Mouse (Mus musculus) liver, embryonic 12.5 days (tissue): Measurements from ENCODE around the gene Itpa. TPM values are rescaled to one million over a fixed set of nuclear protein-coding genes. Genes with fewer than 3 reads are reported as not detected.
A peak's percentile ranks its signal among the peaks of the same experiment; 100 is the strongest.

ENCODE experiments used
- ATAC-seq: fragments of 200-750 bp; cut with Nextera tagmentation; 2 replicates; pipeline ENCODE4 v1.8.0; 2017; ENCODE audit warnings: moderate number of reproducible peaks, mild to moderate bottlenecking, moderate library complexity
- H3K27ac ChIP-seq: fragments of 300-500 bp; sonication (generic); 2 replicates; pipeline ENCODE4 v1.5.1; 2016; ENCODE audit warnings: mild to moderate bottlenecking
- H3K27me3 ChIP-seq: fragments of 300-500 bp; sonication (generic); replicated peaks from 2 replicates; pipeline ENCODE4 v1.6.1; 2016; ENCODE audit warnings: mild to moderate bottlenecking, moderate library complexity
- H3K36me3 ChIP-seq: fragments of 300-500 bp; sonication (generic); 2 replicates; pipeline ENCODE4 v1.6.1; 2016; ENCODE audit warnings: mild to moderate bottlenecking, moderate library complexity
- H3K4me1 ChIP-seq: fragments of 300-500 bp; sonication (generic); 2 replicates; pipeline ENCODE4 v1.6.1; 2016
- H3K4me2 ChIP-seq: fragments of 300-500 bp; sonication (generic); 2 replicates; pipeline ENCODE4 v1.6.1; 2016; ENCODE audit warnings: mild to moderate bottlenecking, moderate library complexity
- H3K4me3 ChIP-seq: fragments of 300-500 bp; sonication (generic); 2 replicates; pipeline ENCODE4 v1.5.1; 2016; ENCODE audit warnings: mild to moderate bottlenecking, moderate library complexity
- H3K9ac ChIP-seq: fragments of 300-500 bp; sonication (generic); 2 replicates; pipeline ENCODE4 v1.6.1; 2016; ENCODE audit warnings: mild to moderate bottlenecking, moderate library complexity
- H3K9me3 ChIP-seq: fragments of 300-500 bp; sonication (generic); replicated peaks from 2 replicates; pipeline ENCODE4 v1.6.1; 2016; ENCODE audit warnings: mild to moderate bottlenecking, moderate library complexity
- WGBS: fragments of 180-500 bp; shearing (Covaris S2); methylation state at CpG from one replicate; pipeline ENCODE4 v1.1.7; 2016; ENCODE audit not compliant: insufficient replicate concordance; 5-methylcytosine and 5-hydroxymethylcytosine counted together
- polyA plus RNA-seq: library from polyadenylated mRNA; unstranded; fragments of >200 nt; fragmentation: Nextera tagmentation; extraction: Ambion mirVana; gene quantifications from 2 replicates; pipeline ENCODE4 v1.2.1, GENCODE M21; 2016

Gene Itpa
- polyA plus RNA-seq, 1 experiment from 2014 or later = 75.2 TPM

DNA sequence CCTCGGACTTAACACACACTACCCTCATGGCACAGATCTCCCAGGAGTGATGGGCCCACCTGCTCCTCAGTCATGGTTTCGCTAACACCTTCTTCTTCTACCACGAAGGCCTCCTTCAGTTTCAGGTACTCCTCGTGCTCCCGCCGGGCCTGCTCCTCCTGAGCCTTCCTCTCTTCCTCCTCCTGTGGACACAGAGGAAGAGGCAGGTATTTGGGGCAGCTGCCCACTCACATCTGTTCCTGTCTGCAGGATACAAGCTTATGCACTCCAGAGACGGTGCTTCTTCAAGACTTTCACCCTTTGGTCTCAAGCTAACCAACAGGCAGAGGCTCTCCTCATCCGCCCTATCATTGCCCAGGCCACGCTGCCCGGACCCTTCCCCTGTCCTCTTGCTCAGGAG, 8.9 kb upstream of the Itpa start:
- no peak overlapping the region for H3K9ac ChIP-seq
- no peak for ATAC-seq
- no peak overlapping the region for H3K4me2 ChIP-seq
- no peaks in the 10 kb centered on the region for H3K9me3 ChIP-seq
- H3K36me3 ChIP-seq = peaks cover 93% of the 10 kb centered on the region
- H3K4me1 ChIP-seq = peaks cover 59% of the 10 kb centered on the region
- H3K27me3 ChIP-seq = no peaks in the 10 kb centered on the region
- 93% methylated on average over 10 of the region's 10 CpGs for WGBS
- H3K4me3 ChIP-seq = no peak overlapping the region
- H3K27ac ChIP-seq = peak overlapping the region; percentile 11; the same call in 1 of the 2 replicates

DNA sequence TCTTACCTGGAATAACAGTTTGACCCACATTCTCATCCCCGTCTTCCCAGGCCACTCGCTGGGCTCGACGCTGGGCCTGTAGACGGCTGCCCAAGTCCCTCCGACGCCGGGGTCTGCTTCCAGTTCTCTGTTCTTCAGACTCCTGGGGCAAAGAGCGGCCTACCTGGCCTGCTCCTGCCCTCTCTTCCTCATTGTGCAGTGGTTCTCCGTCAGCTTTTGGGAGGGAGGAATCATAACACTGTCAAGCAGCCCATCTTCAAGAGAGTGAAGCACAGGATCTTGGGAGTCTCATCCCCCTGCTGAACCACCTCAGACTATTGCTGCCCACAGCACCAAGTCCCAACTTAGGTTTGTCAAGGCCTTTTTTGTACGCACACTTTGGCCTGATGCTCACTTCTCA, 4.1 kb upstream of the Itpa start:
- no peak for ATAC-seq
- WGBS = 86% methylated on average over 11 of the region's 11 CpGs
- H3K4me1 ChIP-seq = peaks cover 43% of the 10 kb centered on the region
- H3K27ac ChIP-seq = peak overlapping the region; percentile 96
- H3K4me3 ChIP-seq = peak overlapping the region; percentile 65
- no peaks in the 10 kb centered on the region for H3K9me3 ChIP-seq
- no peaks in the 10 kb centered on the region for H3K27me3 ChIP-seq
- peak overlapping the region; percentile 82 for H3K9ac ChIP-seq
- H3K4me2 ChIP-seq = peak overlapping the region; percentile 86
- peaks cover 45% of the 10 kb centered on the region for H3K36me3 ChIP-seq

DNA sequence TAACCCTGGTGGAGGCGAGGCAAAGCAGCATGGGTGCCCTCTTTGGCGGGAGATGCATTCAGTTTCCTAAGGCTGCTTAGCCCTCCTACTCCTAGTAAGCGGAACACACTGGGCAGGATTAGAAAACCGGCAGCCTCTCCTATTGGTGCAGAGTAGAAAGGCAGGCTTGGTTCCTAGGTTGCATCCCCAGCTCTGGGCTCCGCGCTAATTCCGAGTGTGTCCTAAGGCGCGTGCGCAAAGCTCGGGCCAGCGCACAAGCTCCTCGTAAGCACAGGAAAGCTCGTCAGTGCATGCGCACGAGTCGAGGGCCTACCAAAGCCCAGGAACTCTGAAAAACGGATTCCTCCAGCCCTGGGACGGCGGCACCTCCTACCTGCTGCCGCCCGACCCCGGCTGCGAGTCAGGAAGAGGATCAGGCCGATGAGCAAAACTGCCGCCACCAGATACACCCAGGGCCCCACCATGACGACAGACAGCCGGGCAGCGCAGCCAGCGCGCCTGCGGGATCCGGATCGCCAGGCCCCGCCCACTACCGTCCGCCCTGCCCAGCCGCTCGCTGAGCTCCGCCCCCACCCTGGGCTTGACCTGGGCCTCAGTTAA, 3.2 kb upstream of the Itpa start, which contains the start of gene Ddrgk1:
Ddrgk1 (minus strand) TSS at position 558 of the 600 bp plus-strand sequence.
- ATAC-seq = peak; percentile 93
- peaks cover 52% of the 10 kb centered on the region for H3K4me1 ChIP-seq
- peak within 1 kb of the TSS; percentile 82 for H3K9ac ChIP-seq
- H3K4me3 ChIP-seq = peak within 1 kb of the TSS; percentile 65
- H3K4me2 ChIP-seq = peak within 1 kb of the TSS; percentile 86
- H3K36me3 ChIP-seq = peaks cover 37% of the 10 kb centered on the region
- WGBS = under 1% methylated on average over 40 of the region's 40 CpGs
- H3K9me3 ChIP-seq = no peaks in the 10 kb centered on the region
- H3K27ac ChIP-seq = peak within 1 kb of the TSS; percentile 96
- H3K27me3 ChIP-seq = no peaks in the 10 kb centered on the region

DNA sequence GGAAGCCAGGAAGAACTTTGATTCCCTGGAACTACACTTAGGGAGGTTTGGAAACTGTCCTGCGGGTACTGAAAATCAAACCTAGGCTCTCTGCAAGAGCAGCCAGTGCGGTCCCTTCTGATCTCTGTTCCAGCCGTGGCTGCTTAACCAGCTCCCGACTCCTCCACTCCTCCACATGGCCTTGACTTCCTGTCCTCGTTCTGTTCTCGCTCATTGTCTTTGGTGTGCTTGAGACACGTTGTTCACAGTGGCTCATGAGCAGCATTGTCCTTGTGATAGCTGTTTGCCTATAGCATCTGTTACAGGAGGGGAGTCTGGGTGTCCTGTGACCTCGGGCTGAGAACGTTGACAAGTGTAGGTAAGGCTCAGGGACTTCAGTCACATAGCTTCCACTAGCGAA, 9.8 kb downstream of the Itpa start:
- H3K4me3 ChIP-seq = no peak overlapping the region
- peaks cover 100% of the 10 kb centered on the region for H3K36me3 ChIP-seq
- H3K4me2 ChIP-seq = no peak overlapping the region
- no peak for ATAC-seq
- H3K4me1 ChIP-seq = no peaks in the 10 kb centered on the region
- no peaks in the 10 kb centered on the region for H3K9me3 ChIP-seq
- no peak overlapping the region for H3K9ac ChIP-seq
- 85% methylated on average over 10 of the region's 10 CpGs for WGBS
- H3K27ac ChIP-seq = no peak overlapping the region
- no peaks in the 10 kb centered on the region for H3K27me3 ChIP-seq

DNA sequence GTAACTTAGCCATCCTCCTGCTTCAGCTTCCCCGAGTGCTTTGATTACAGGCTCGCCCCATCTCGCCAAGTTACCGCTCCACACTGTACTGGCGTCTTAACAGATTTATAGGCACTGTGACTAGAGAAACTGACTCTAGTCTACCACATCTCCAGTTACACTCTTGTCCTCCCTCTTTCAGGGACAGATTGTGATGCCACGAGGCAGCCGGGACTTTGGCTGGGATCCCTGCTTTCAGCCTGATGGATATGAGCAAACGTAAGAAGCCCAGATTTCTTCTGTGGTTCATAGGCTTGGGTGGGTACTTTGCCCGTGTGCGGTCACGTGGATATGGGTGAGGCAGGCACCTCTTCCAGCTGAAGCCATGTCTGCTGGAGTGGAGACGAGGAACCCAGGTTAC, 11.7 kb downstream of the Itpa start:
- Histone ChIP-seq H3K4me1 (no peaks in the 10 kb centered on the region), H3K4me2 (no peak overlapping the region), H3K27me3 (no peaks in the 10 kb centered on the region), H3K36me3 (peaks cover 99% of the 10 kb centered on the region), H3K9ac (no peak overlapping the region), H3K4me3 (no peak overlapping the region), H3K9me3 (no peaks in the 10 kb centered on the region), H3K27ac (no peak overlapping the region)
- no peak for ATAC-seq
- WGBS = 92% methylated on average over 12 of the region's 12 CpGs

DNA sequence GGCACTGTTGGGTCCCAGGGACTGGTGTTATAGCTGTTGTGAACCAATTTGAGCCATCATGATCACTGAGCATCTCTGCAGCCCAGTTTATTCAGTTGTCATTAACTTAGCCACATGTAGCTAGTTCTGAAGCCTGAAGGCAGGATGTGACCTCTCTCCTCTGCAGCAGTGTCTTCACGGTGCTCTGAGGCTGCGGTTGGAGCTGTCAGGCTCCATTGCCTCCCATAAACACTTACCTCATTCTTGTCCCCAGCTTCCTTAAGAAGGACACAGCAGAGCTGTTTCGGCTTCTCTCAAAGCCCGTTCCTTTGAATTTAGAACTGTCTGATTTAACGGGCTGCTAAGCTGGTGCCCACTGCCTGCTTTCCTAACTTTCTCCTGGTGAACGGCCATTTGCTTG, 12.5 kb downstream of the Itpa start:
- peaks cover 95% of the 10 kb centered on the region for H3K36me3 ChIP-seq
- no peak overlapping the region for H3K4me2 ChIP-seq
- 84% methylated on average over 6 of the region's 6 CpGs for WGBS

DNA sequence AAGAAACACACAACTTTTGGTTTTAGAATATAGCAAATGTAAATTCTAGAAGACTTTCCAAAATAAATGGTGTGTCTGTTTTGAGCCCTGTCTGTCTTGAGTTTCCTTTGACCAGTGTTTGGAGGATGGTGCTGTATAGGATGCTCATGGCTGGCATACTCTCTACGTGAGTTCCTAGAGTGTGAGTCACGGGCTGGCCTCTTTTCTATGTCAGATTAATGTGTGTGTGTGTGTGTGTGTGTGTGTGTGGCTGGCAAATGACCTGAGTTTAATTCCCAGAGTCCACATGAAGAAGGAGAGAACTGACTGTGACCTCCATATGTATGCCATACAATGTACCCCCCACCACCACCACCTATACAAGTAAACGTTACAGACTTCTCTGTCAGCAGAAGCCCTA, 14.1 kb downstream of the Itpa start:
- ATAC-seq = no peak
- Histone ChIP-seq H3K36me3 (peaks cover 83% of the 10 kb centered on the region), H3K9me3 (no peaks in the 10 kb centered on the region)

More for the DNA sequence above, 12.5 kb downstream of the Itpa start:
- Histone ChIP-seq H3K27me3 (no peaks in the 10 kb centered on the region), H3K4me1 (no peaks in the 10 kb centered on the region), H3K27ac (no peak overlapping the region), H3K9ac (no peak overlapping the region), H3K4me3 (no peak overlapping the region), H3K9me3 (no peaks in the 10 kb centered on the region)
- no peak for ATAC-seq

DNA sequence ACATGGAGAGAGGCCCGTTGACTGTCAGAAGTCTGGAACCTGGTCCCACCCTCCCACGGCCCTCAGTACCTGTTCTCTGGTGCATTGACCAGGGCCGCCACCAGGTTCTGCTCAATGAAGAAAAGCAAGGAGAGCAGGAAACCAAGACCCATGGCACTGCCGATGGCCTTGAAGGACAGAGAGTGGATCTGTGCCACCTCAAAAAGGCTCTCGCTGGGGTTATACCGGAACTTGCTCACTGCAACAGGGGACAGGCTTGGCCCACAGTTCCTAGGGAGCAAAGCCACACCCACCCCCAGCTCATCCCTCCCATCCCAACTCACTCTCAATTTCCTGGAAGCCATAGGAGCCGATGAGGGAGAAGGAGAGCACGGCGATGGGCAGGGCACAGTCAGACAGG, 18.0 kb downstream of the Itpa start:
- H3K27me3 ChIP-seq = no peaks in the 10 kb centered on the region
- H3K36me3 ChIP-seq = peaks cover 44% of the 10 kb centered on the region
- H3K4me1 ChIP-seq = no peaks in the 10 kb centered on the region
- H3K9me3 ChIP-seq = no peaks in the 10 kb centered on the region
- no peak for ATAC-seq
- H3K27ac ChIP-seq = no peak overlapping the region
- H3K9ac ChIP-seq = no peak overlapping the region
- 81% methylated on average over 9 of the region's 9 CpGs for WGBS
- no peak overlapping the region for H3K4me2 ChIP-seq
- H3K4me3 ChIP-seq = no peak overlapping the region

More for the DNA sequence above, 14.1 kb downstream of the Itpa start:
- no peaks in the 10 kb centered on the region for H3K4me1 ChIP-seq
- no peaks in the 10 kb centered on the region for H3K27me3 ChIP-seq
- H3K4me3 ChIP-seq = no peak overlapping the region
- no peak overlapping the region for H3K4me2 ChIP-seq
- no peak overlapping the region for H3K9ac ChIP-seq
- WGBS = 83% methylated on average over 3 of the region's 3 CpGs
- H3K27ac ChIP-seq = no peak overlapping the region

DNA sequence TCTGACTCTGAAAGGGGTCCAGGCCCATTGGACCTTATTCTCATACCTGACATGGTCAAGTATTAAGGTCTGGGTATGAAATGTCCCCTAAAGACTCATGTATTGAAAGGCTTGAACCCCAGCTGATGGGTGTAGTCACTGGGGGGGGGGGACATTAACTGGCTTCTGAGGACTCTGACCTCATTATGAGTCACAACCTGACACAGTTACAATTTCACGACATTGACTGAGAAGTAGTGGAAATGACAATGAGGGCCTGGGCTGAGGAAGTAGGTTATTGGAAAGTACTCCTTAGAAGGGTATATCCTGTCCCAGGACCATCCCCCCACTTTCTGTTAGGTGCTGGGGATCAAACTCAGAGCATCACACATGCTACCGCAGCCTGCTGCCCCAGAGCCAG, 21.6 kb downstream of the Itpa start:
- Histone ChIP-seq H3K4me3 (no peak overlapping the region), H3K27ac (no peak overlapping the region), H3K36me3 (peaks cover 9% of the 10 kb centered on the region), H3K9me3 (no peaks in the 10 kb centered on the region), H3K9ac (no peak overlapping the region), H3K4me2 (no peak overlapping the region), H3K4me1 (no peaks in the 10 kb centered on the region), H3K27me3 (peaks cover 2% of the 10 kb centered on the region)
- WGBS = 55% methylated on average over 2 of the region's 2 CpGs
- no peak for ATAC-seq

DNA sequence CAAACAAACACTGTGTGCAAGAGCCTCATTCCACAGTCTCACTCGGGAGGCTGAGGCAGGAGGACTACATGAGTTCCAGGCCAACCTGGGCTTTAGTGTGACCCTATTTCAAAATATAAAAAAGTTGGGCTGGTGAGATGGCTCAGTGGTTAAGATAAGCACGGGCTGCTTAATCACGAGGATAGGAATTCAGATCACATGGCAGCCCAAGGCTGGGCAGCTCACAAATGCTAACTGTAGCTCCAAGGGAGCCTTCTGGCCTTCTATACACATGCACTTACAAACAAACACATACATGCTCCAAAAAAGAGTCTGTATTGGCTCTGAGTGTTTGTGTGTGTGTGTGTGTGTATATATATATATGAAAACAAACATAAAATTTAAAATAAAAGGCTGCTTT, 26.2 kb downstream of the Itpa start:
- Histone ChIP-seq H3K27me3 (peaks cover 48% of the 10 kb centered on the region), H3K36me3 (no peaks in the 10 kb centered on the region), H3K27ac (no peak overlapping the region), H3K4me1 (peaks cover 18% of the 10 kb centered on the region), H3K4me3 (no peak overlapping the region), H3K9me3 (no peaks in the 10 kb centered on the region), H3K9ac (no peak overlapping the region), H3K4me2 (no peak overlapping the region)
- ATAC-seq = no peak
- 33% methylated on average over 3 of the region's 3 CpGs for WGBS

DNA sequence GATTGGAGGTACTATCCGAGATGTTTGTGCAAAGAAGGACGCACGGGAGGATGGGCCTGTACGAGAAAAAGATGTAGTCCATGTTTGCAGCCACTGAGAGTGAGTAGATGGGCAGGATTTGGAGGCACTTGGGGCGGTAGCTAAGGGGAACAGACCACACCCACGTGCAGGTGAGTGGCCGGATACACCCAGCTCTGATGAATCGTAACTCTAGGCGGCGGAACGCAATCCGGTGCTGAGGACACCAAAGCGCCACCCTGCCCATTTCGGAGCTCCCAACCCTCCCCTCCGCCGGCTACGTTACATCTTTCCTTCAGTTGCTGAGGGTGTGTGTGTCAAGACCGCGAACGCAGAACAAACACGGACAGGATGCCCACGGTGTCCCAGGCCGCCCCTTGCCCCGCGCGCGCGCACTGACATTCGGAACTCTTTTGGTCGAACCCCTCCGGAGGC, 29.3 kb downstream of the Itpa start:
- 0 out of 2 replicates have a peak, but pooled peaks have one; percentile 1 for ATAC-seq
- Histone ChIP-seq H3K9me3 (no peaks in the 10 kb centered on the region), H3K27ac (no peak overlapping the region), H3K27me3 (peaks cover 70% of the 10 kb centered on the region), H3K4me3 (peak overlapping the region; percentile 59), H3K36me3 (no peaks in the 10 kb centered on the region), H3K4me1 (peaks cover 18% of the 10 kb centered on the region), H3K4me2 (peak overlapping the region; percentile 90), H3K9ac (peak overlapping the region; percentile 24; the same call in 1 of the 2 replicates)
- WGBS = 3% methylated on average over 31 of the region's 31 CpGs

DNA sequence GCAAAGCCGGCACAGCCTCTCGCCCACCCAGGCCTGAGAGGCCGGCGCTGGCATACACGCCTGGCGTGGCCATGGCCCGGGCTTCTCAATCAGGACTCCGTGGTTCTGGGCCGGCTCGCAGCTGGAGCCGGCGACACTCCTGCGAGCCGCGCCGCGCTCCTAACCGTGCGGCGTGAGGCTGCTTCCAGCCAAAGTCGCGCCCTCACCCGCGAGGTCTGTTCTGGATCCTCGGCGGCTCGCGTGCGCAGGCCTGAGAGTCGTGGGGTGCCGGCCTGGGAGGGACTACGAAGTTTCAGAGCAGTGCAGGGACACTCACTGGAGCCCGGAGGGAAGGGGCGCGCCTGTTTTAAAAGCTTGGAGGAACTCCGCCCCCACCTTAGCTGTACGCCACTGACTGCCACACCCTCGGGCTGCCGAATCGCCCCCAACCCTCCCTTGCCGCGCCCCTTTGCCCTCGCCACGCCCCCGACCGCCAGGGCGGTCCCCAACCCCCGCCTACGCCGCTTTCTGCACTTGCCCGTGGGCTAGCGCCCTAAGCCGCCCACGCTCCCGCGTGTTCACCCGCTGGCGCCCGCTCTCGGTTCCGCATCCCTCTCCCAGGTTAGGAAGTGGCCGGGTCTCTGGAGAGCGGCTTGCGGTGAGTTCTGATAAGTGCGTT, 29.9 kb downstream of the Itpa start, which contains the start of gene Slc4a11:
Slc4a11 (minus strand) TSS at position 367 of the 658 bp plus-strand sequence.
- peak; percentile 69 for ATAC-seq
- peak within 1 kb of the TSS; percentile 90 for H3K4me2 ChIP-seq
- under 1% methylated on average over 64 of the region's 65 CpGs for WGBS

More for the DNA sequence above, 29.9 kb downstream of the Itpa start, which contains the start of gene Slc4a11:
- no peaks in the 10 kb centered on the region for H3K9me3 ChIP-seq
- peak within 1 kb of the TSS; percentile 49 for H3K9ac ChIP-seq
- no peak within 1 kb of the TSS for H3K27ac ChIP-seq
- peak within 1 kb of the TSS; percentile 59 for H3K4me3 ChIP-seq
- peaks cover 18% of the 10 kb centered on the region for H3K4me1 ChIP-seq
- peaks cover 70% of the 10 kb centered on the region for H3K27me3 ChIP-seq
- H3K36me3 ChIP-seq = no peaks in the 10 kb centered on the region
